Mouse (Mus musculus): ENCODE measurements around the gene Maml3. TPM values are rescaled to one million over a fixed set of nuclear protein-coding genes. Genes with fewer than 3 reads are reported as not detected.

Maml3 gene
- polyA plus RNA-seq (2015; fragmentation: Nextera tagmentation; extraction: Ambion mirVana), result 5.6 and 7.2 TPM in 2 replicates

GRCm38 (mm10) chr3:52104636-52105151 is at the start of gene Maml3:
TSS of gene Maml3 (minus strand) at chr3:52105076.
- H3K27me3 ChIP-seq (replicated peaks; ENCODE audit: insufficient read depth, low read length), result no peaks in the 10 kb centered on the region
- peak; percentile 34 for ATAC-seq
- H3K9ac ChIP-seq (replicated peaks; ENCODE audit: low read depth), result peak within 1 kb of the TSS; percentile 85
- H3K4me3 ChIP-seq (ENCODE audit: low read depth, low read length), result peak within 1 kb of the TSS; percentile 66
- DNase-seq (ENCODE audit: low spot score), result peak; percentile 97
- peak within 1 kb of the TSS; percentile 88 for H3K4me2 ChIP-seq (replicated peaks; ENCODE audit: low read depth, low read length)
- TF ChIP-seq CTCF (IDR thresholded peaks at IDR 0.05), result no peak
- TF ChIP-seq EP300 (IDR thresholded peaks at IDR 0.05), result no peak
- no peaks in the 10 kb centered on the region for H3K36me3 ChIP-seq (ENCODE audit: insufficient read depth, low read length)
- under 1% methylated on average over 39 of the region's 49 CpGs for WGBS
- peaks cover 6% of the 10 kb centered on the region; the same call in 1 of the 2 replicates for H3K4me1 ChIP-seq (ENCODE audit: insufficient read depth, low read depth, low read length)
- peak within 1 kb of the TSS; percentile 99 for H3K27ac ChIP-seq (ENCODE audit: low read length)
- H3K9me3 ChIP-seq (ENCODE audit: low read length), result no peaks in the 10 kb centered on the region

GRCm38 (mm10) chr3:52151155-52151554 is 46.3 kb upstream of the Maml3 start:
- WGBS, result 28% methylated on average over 3 of the region's 3 CpGs
- Histone ChIP-seq H3K4me1 (ENCODE audit: insufficient read depth, low read depth, low read length) (no peaks in the 10 kb centered on the region), H3K4me3 (ENCODE audit: low read depth, low read length) (no peak overlapping the region), H3K9me3 (ENCODE audit: low read length) (no peaks in the 10 kb centered on the region), H3K4me2 (replicated peaks; ENCODE audit: low read depth, low read length) (no peak overlapping the region), H3K27ac (ENCODE audit: low read length) (no peak overlapping the region), H3K27me3 (replicated peaks; ENCODE audit: insufficient read depth, low read length) (no peaks in the 10 kb centered on the region), H3K36me3 (ENCODE audit: insufficient read depth, low read length) (no peaks in the 10 kb centered on the region), H3K9ac (replicated peaks; ENCODE audit: low read depth) (no peak overlapping the region)
- no peak for ATAC-seq
- no peak for DNase-seq (ENCODE audit: low spot score)
- TF ChIP-seq EP300 (IDR thresholded peaks at IDR 0.05) (no peak), CTCF (IDR thresholded peaks at IDR 0.05) (no peak)

- no peaks in the 10 kb centered on the region for H3K4me1 ChIP-seq (ENCODE audit: insufficient read depth, low read depth, low read length)
- H3K9ac ChIP-seq (replicated peaks; ENCODE audit: low read depth), result no peak overlapping the region
- ATAC-seq, result no peak
- no peak overlapping the region for H3K4me3 ChIP-seq (ENCODE audit: low read depth, low read length)
- no peak overlapping the region for H3K4me2 ChIP-seq (replicated peaks; ENCODE audit: low read depth, low read length)
- no peak for DNase-seq (ENCODE audit: low spot score)
- H3K36me3 ChIP-seq (ENCODE audit: insufficient read depth, low read length), result no peaks in the 10 kb centered on the region
- no peaks in the 10 kb centered on the region for H3K27me3 ChIP-seq (replicated peaks; ENCODE audit: insufficient read depth, low read length)
- WGBS, result 33% methylated on average over 4 of the region's 4 CpGs
- no peak for TF ChIP-seq CTCF (IDR thresholded peaks at IDR 0.05)
- no peak for TF ChIP-seq EP300 (IDR thresholded peaks at IDR 0.05)
- no peak overlapping the region for H3K27ac ChIP-seq (ENCODE audit: low read length)
- no peaks in the 10 kb centered on the region for H3K9me3 ChIP-seq (ENCODE audit: low read length)
Measured at GRCm38 (mm10) chr3:52148301-52148700, 43.4 kb upstream of the Maml3 start.

GRCm38 (mm10) chr3:52144776-52145460 is 40.0 kb upstream of the Maml3 start:
- Histone ChIP-seq H3K4me1 (ENCODE audit: insufficient read depth, low read depth, low read length) (no peaks in the 10 kb centered on the region), H3K27me3 (replicated peaks; ENCODE audit: insufficient read depth, low read length) (no peaks in the 10 kb centered on the region), H3K4me2 (replicated peaks; ENCODE audit: low read depth, low read length) (no peak overlapping the region), H3K9me3 (ENCODE audit: low read length) (no peaks in the 10 kb centered on the region), H3K4me3 (ENCODE audit: low read depth, low read length) (no peak overlapping the region), H3K9ac (replicated peaks; ENCODE audit: low read depth) (no peak overlapping the region), H3K27ac (ENCODE audit: low read length) (no peak overlapping the region), H3K36me3 (ENCODE audit: insufficient read depth, low read length) (no peaks in the 10 kb centered on the region)
- 74% methylated on average over 12 of the region's 12 CpGs for WGBS
- ATAC-seq (no peak), DNase-seq (ENCODE audit: low spot score) (no peak)
- no peak for TF ChIP-seq CTCF (IDR thresholded peaks at IDR 0.05)
- TF ChIP-seq EP300 (IDR thresholded peaks at IDR 0.05), result no peak

GRCm38 (mm10) chr3:52143017-52143416 is 38.1 kb upstream of the Maml3 start:
- no peaks in the 10 kb centered on the region for H3K4me1 ChIP-seq (ENCODE audit: insufficient read depth, low read depth, low read length)
- H3K36me3 ChIP-seq (ENCODE audit: insufficient read depth, low read length), result no peaks in the 10 kb centered on the region
- 65% methylated on average over 7 of the region's 7 CpGs for WGBS
- ATAC-seq, result no peak
- TF ChIP-seq CTCF (IDR thresholded peaks at IDR 0.05) (no peak), EP300 (IDR thresholded peaks at IDR 0.05) (no peak)
- no peaks in the 10 kb centered on the region for H3K9me3 ChIP-seq (ENCODE audit: low read length)
- no peak overlapping the region for H3K4me2 ChIP-seq (replicated peaks; ENCODE audit: low read depth, low read length)
- no peaks in the 10 kb centered on the region for H3K27me3 ChIP-seq (replicated peaks; ENCODE audit: insufficient read depth, low read length)
- H3K9ac ChIP-seq (replicated peaks; ENCODE audit: low read depth), result no peak overlapping the region
- DNase-seq (ENCODE audit: low spot score), result peak; percentile 46
- H3K27ac ChIP-seq (ENCODE audit: low read length), result no peak overlapping the region
- H3K4me3 ChIP-seq (ENCODE audit: low read depth, low read length), result no peak overlapping the region

- H3K9ac ChIP-seq (replicated peaks; ENCODE audit: low read depth), result no peak overlapping the region
- H3K4me1 ChIP-seq (ENCODE audit: insufficient read depth, low read depth, low read length), result no peaks in the 10 kb centered on the region
- DNase-seq (ENCODE audit: low spot score) (peak; percentile 84), ATAC-seq (peak; percentile 89)
- H3K36me3 ChIP-seq (ENCODE audit: insufficient read depth, low read length), result no peaks in the 10 kb centered on the region
- no peaks in the 10 kb centered on the region for H3K27me3 ChIP-seq (replicated peaks; ENCODE audit: insufficient read depth, low read length)
- no peak overlapping the region for H3K4me3 ChIP-seq (ENCODE audit: low read depth, low read length)
- no peak overlapping the region for H3K27ac ChIP-seq (ENCODE audit: low read length)
- TF ChIP-seq EP300 (IDR thresholded peaks at IDR 0.05) (no peak), CTCF (IDR thresholded peaks at IDR 0.05) (no peak)
- H3K4me2 ChIP-seq (replicated peaks; ENCODE audit: low read depth, low read length), result no peak overlapping the region
- WGBS, result 24% methylated on average over 16 of the region's 16 CpGs
- no peaks in the 10 kb centered on the region for H3K9me3 ChIP-seq (ENCODE audit: low read length)
Measured at GRCm38 (mm10) chr3:52140162-52140561, 35.3 kb upstream of the Maml3 start.

All from lung, postnatal 0 days (tissue).